Mouse (Mus musculus) bone marrow macrophage, adult 2 months (primary cell): Measurements from ENCODE around the gene Coq10a.

ENCODE experiments used
- CTCF ChIP-seq: IDR thresholded peaks from 2 replicates; pipeline ENCODE4 v1.5.1; 2012; ENCODE audit warnings: low read depth, mild to moderate bottlenecking, low read length, moderate library complexity
- POLR2A ChIP-seq: IDR thresholded peaks from 2 replicates; pipeline ENCODE4 v1.6.1; 2012; ENCODE audit warnings: mild to moderate bottlenecking, low read depth, low read length, borderline replicate concordance

DNA sequence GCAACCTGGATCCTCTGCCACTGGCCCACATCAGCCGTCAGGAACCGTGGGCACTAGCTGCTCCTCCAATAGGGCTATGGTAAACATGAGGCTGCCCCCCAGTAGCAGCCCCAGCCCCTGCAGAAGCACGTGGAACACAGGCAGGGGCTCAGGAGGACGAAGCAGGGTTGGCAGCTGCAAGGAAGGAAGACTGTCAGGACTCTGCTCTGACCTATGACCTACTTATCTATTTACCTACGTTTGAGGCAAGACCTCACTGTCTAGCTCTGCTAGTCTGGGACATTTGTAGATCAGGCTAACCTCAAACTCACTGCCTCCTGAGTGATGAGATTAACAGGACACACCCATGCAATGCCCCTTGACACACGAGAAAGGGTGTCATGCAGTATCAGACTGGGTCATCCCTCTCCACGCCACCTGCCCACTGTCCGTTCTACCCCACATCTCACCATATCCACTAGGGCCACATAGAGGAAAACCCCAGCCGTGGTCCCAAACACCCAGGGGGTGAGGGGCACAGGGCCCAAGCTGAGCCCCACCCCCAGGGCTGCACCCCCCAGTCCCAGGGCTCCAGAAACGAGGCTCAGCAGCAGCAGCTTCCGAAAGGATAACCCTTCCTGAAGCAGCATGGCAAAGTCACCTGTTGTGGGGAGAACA lies 27.3 kb upstream of the Coq10a start:
- TF ChIP-seq POLR2A (no peak), CTCF (no peak)
